Mouse (Mus musculus) forebrain, postnatal 0 days (tissue): ENCODE data around the gene Rtn4ip1. TPM values are rescaled to one million over a fixed set of nuclear protein-coding genes. Genes with fewer than 3 reads are reported as not detected.
A peak's percentile ranks its signal among the peaks of the same experiment; 100 is the strongest.

Experiments used
- ATAC-seq: fragments of 200-750 bp; cut with Nextera tagmentation; 2 replicates; pipeline ENCODE4 v1.8.0; 2017; ENCODE audit warnings: mild to moderate bottlenecking, moderate library complexity
- DNase-seq: peaks from one replicate; pipeline ENCODE4 v3.0.0-alpha.2; 2015
- H3K27ac ChIP-seq: fragments of 300-500 bp; sonication (generic); 2 replicates; pipeline ENCODE4 v1.5.1; 2014; ENCODE audit warnings: low read depth, mild to moderate bottlenecking, antibody characterized with exemption, low read length, moderate library complexity, mixed read lengths
- H3K27me3 ChIP-seq: fragments of 300-500 bp; sonication (generic); 2 replicates; pipeline ENCODE4 v1.6.1; 2014; ENCODE audit warnings: mild to moderate bottlenecking, low read length, mixed read lengths; ENCODE audit not compliant: insufficient read depth
- H3K36me3 ChIP-seq: fragments of 300-500 bp; sonication (generic); 2 replicates; pipeline ENCODE4 v1.6.1; 2014; ENCODE audit warnings: mild to moderate bottlenecking, moderate library complexity; ENCODE audit not compliant: insufficient read depth
- H3K4me1 ChIP-seq: fragments of 300-500 bp; sonication (generic); 2 replicates; pipeline ENCODE4 v1.6.1; 2014; ENCODE audit warnings: antibody characterized with exemption; ENCODE audit not compliant: insufficient read depth
- H3K4me2 ChIP-seq: fragments of 300-500 bp; sonication (generic); 2 replicates; pipeline ENCODE4 v1.6.1; 2014; ENCODE audit warnings: low read depth, mild to moderate bottlenecking, moderate library complexity
- H3K4me3 ChIP-seq: fragments of 300-500 bp; sonication (generic); 2 replicates; pipeline ENCODE4 v1.5.1; 2014; ENCODE audit warnings: low read depth, low read length, mixed read lengths
- H3K9ac ChIP-seq: fragments of 300-500 bp; sonication (generic); 2 replicates; pipeline ENCODE4 v1.6.1; 2014; ENCODE audit warnings: mild to moderate bottlenecking
- H3K9me3 ChIP-seq: fragments of 300-500 bp; sonication (generic); 2 replicates; pipeline ENCODE4 v1.6.1; 2016; ENCODE audit warnings: low read length
- CTCF ChIP-seq: sonication (generic); IDR thresholded peaks from 2 replicates; pipeline ENCODE4 v1.5.1; 2016; ENCODE audit warnings: antibody characterized with exemption, control low read depth, low read depth
- WGBS: fragments of 180-500 bp; shearing (Covaris S2); extraction: QIAGEN DNeasy Blood & Tissue Kit; methylation state at CpG from one replicate; pipeline ENCODE4 v1.1.7; 2014; 5-methylcytosine and 5-hydroxymethylcytosine counted together
- polyA plus RNA-seq: library from polyadenylated mRNA; unstranded; fragments of >200 nt; fragmentation: Nextera tagmentation; extraction: Ambion mirVana; gene quantifications from 2 replicates; pipeline ENCODE4 v1.2.1, GENCODE M21; 2015
- total RNA-seq: library from RNA; depleted of rRNA; stranded (reverse); fragments of >200 nt; gene quantifications from 2 replicates; pipeline ENCODE4 v1.2.3, GENCODE M21; 2014; rRNA removed

The Rtn4ip1 gene
- total and polyA plus RNA-seq, 2 experiments from 2014 or later: 5.8 to 10.6 TPM

DNA sequence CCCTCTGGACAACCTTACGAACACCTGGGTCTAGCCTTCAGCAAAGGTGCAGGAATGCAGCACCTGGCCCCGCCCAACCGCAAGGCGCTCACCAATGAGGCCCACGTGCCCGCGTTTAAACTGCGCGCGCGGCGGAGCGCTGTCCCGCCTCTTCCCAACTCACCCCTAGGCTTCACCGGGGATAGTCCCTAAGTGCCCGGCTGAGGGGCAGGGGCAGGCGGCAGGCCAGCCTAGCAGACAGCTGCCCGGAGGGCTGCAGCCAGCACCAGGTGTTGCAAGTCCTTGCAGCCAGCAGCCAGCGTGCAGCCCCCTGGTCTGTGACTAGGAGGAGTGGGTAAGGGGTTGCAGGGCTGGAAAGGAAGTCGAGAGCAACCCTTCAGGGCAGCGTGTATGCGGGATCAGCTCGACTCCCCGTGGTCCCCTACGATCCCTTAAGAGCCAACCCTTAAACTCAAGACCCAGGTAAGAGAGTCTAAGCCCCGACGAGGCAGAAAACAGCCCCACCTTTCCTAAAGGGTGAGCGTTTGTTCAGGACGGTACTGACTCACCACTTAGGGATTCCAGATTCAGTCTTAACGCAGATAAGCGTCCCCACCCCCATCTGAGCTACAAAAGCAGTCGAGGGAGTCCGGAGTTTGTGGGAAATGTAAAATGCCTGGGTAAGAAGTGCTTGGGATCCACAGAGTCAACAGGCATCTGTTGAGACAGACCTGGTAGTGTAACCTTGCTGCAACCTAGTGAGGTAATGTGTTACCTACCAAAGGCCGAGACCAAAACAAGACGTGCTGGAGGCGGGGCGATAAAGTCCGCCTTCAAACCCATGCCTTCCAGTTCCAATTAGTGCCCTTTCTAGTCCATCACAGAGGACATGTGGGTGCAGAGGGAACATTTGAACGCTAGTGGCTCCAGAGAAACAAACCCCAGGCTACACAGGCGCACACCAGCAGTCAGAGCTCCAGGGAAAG is 104.4 kb downstream of the Rtn4ip1 start:
- peaks cover 2% of the 10 kb centered on the region; the same call in 1 of the 2 replicates for H3K4me1 ChIP-seq
- H3K27ac ChIP-seq: no peak overlapping the region
- H3K27me3 ChIP-seq: peaks cover 49% of the 10 kb centered on the region
- peak overlapping the region; percentile 22; the same call in 1 of the 2 replicates for H3K9ac ChIP-seq
- ATAC-seq (peak; percentile 59; the same call in 1 of the 2 replicates), DNase-seq (peak; percentile 16)
- no peaks in the 10 kb centered on the region for H3K9me3 ChIP-seq
- peak overlapping the region; percentile 50 for H3K4me2 ChIP-seq
- WGBS: 2% methylated on average over 40 of the region's 40 CpGs
- peak overlapping the region; percentile 29 for H3K4me3 ChIP-seq
- no peaks in the 10 kb centered on the region for H3K36me3 ChIP-seq
- TF ChIP-seq CTCF: no peak; the same call in 1 of the 2 replicates

Other genes with a start within 250 kb of the Rtn4ip1 start
- 14.7 and 17.6 TPM in 2 replicates for gene Qrsl1, start 62 bp upstream of the Rtn4ip1 start, total RNA-seq
- gene Qrsl1, start 62 bp upstream of the Rtn4ip1 start, polyA plus RNA-seq: 15.8 and 18.8 TPM in 2 replicates
- gene Crybg1, start 247.0 kb downstream of the Rtn4ip1 start, total RNA-seq: 0.77 and 0.90 TPM in 2 replicates
- 0.19 and 0.25 TPM in 2 replicates for gene Crybg1, start 247.0 kb downstream of the Rtn4ip1 start, polyA plus RNA-seq